Mouse (Mus musculus) embryonic fibroblast, embryonic 13.5 days (primary cell): ENCODE measurements around the gene Tctn3. TPM values are rescaled to one million over a fixed set of nuclear protein-coding genes. Genes with fewer than 3 reads are reported as not detected.
"Not testable (repeated sequence)": the region's sequence is repeated elsewhere in the genome, so short reads cannot be mapped to it uniquely, and the experiment has no call there.

Source experiments
- H3K27ac ChIP-seq: 2 replicates; pipeline ENCODE4 v1.5.1; 2012; ENCODE audit warnings: low read length, control low read depth, inconsistent platforms; ENCODE audit not compliant: insufficient read depth
- H3K4me1 ChIP-seq: 2 replicates; pipeline ENCODE4 v1.6.1; 2011; ENCODE audit warnings: low read length; ENCODE audit not compliant: control insufficient read depth, insufficient read depth
- H3K4me3 ChIP-seq: 2 replicates; pipeline ENCODE4 v1.5.1; 2011; ENCODE audit warnings: mild to moderate bottlenecking, control low read depth, low read length; ENCODE audit not compliant: insufficient read depth
- CTCF ChIP-seq: IDR thresholded peaks from 2 replicates; pipeline ENCODE4 v1.5.1; 2011; ENCODE audit warnings: mild to moderate bottlenecking, control low read depth, low read length, moderate library complexity, borderline replicate concordance; ENCODE audit not compliant: insufficient read depth
- POLR2A ChIP-seq: IDR thresholded peaks from 2 replicates; pipeline ENCODE4 v1.6.1; 2011; ENCODE audit warnings: low read depth, mild to moderate bottlenecking, control low read depth, low read length, moderate library complexity
- polyA plus RNA-seq: library from polyadenylated mRNA; stranded (reverse); fragments of >200 nt; gene quantifications from 2 replicates; pipeline ENCODE4 v1.2.4, GENCODE M21; 2011; ENCODE audit warnings: low read depth; ENCODE audit not compliant: missing spikeins, insufficient read length

The Tctn3 gene
- polyA plus RNA-seq, 1 experiment, result 8.4 TPM

GRCm38 (mm10) chr19:40567616-40568015, 44.4 kb downstream of the Tctn3 start:
- no peak overlapping the region for H3K27ac ChIP-seq
- H3K4me1 ChIP-seq, result no peaks in the 10 kb centered on the region
- no peak overlapping the region for H3K4me3 ChIP-seq
- no peak for TF ChIP-seq POLR2A
- TF ChIP-seq CTCF, result no peak

GRCm38 (mm10) chr19:40563880-40564645, 48.0 kb downstream of the Tctn3 start:
- no peak overlapping the region for H3K27ac ChIP-seq
- TF ChIP-seq POLR2A, result no peak
- TF ChIP-seq CTCF, result no peak
- H3K4me3 ChIP-seq, result no peak overlapping the region
- no peaks in the 10 kb centered on the region for H3K4me1 ChIP-seq

GRCm38 (mm10) chr19:40561521-40561920, 50.5 kb downstream of the Tctn3 start:
- not testable (repeated sequence) for H3K27ac ChIP-seq, H3K4me3 ChIP-seq, H3K4me1 ChIP-seq

GRCm38 (mm10) chr19:40556029-40556428, 56.0 kb downstream of the Tctn3 start:
- H3K4me3 ChIP-seq, result no peak overlapping the region
- no peak overlapping the region for H3K27ac ChIP-seq
- no peak for TF ChIP-seq CTCF
- no peak for TF ChIP-seq POLR2A
- H3K4me1 ChIP-seq, result no peaks in the 10 kb centered on the region

- Histone ChIP-seq H3K4me3 (no peak overlapping the region), H3K4me1 (no peaks in the 10 kb centered on the region), H3K27ac (no peak overlapping the region)
- TF ChIP-seq POLR2A, result no peak
These were observed 56.9 kb downstream of the Tctn3 start for GRCm38 (mm10) chr19:40555136-40555535.

- Histone ChIP-seq H3K4me3 (no peak overlapping the region), H3K4me1 (no peaks in the 10 kb centered on the region), H3K27ac (no peak overlapping the region)
- TF ChIP-seq POLR2A, result no peak
- TF ChIP-seq CTCF, result no peak
These were observed 57.7 kb downstream of the Tctn3 start for GRCm38 (mm10) chr19:40554343-40554742.

GRCm38 (mm10) chr19:40553849-40554248, 58.2 kb downstream of the Tctn3 start:
- H3K27ac ChIP-seq, result no peak overlapping the region
- TF ChIP-seq POLR2A (no peak), CTCF (no peak)
- no peak overlapping the region for H3K4me3 ChIP-seq
- 0 out of 2 replicates have a peak, but pooled peaks cover 3% of the 10 kb centered on the region for H3K4me1 ChIP-seq

GRCm38 (mm10) chr19:40553014-40553789, 58.8 kb downstream of the Tctn3 start:
- TF ChIP-seq POLR2A (no peak), CTCF (no peak)
- Histone ChIP-seq H3K4me1 (0 out of 2 replicates have a peak, but pooled peaks cover 7% of the 10 kb centered on the region), H3K4me3 (no peak overlapping the region), H3K27ac (no peak overlapping the region)

- Histone ChIP-seq H3K4me1 (0 out of 2 replicates have a peak, but pooled peaks cover 7% of the 10 kb centered on the region), H3K27ac (no peak overlapping the region), H3K4me3 (no peak overlapping the region)
- TF ChIP-seq CTCF, result no peak
- TF ChIP-seq POLR2A, result no peak
These were observed 62.4 kb downstream of the Tctn3 start for GRCm38 (mm10) chr19:40549516-40550135.

- no peak overlapping the region for H3K4me3 ChIP-seq
- TF ChIP-seq CTCF, result no peak
- H3K4me1 ChIP-seq, result 0 out of 2 replicates have a peak, but pooled peaks cover 7% of the 10 kb centered on the region
- H3K27ac ChIP-seq, result no peak overlapping the region
These were observed 63.1 kb downstream of the Tctn3 start for GRCm38 (mm10) chr19:40548796-40549515.
